Mouse (Mus musculus): ENCODE data around the gene Wdfy4. TPM values are rescaled to one million over a fixed set of nuclear protein-coding genes. Genes with fewer than 3 reads are reported as not detected.

Gene Wdfy4
- total RNA-seq (2021) = 1 to 10 TPM; 2.8 to 5.9 TPM
- long read RNA-seq, experiment 1 = 0 reads
- long read RNA-seq, experiment 2, partial matches to known transcripts = 1 of 1 reads
- long read RNA-seq, experiment 2, other reads (novel, unspliced or antisense) = 0 of 1 reads

GRCm38 (mm10) chr14:33185068-33185800 is at the start of gene Wdfy4:
Gene Wdfy4 (minus strand): TSS chr14:33185508.
- no peak for DNase-seq (ENCODE audit: low spot score in 2 of 2)

- no peak for DNase-seq (ENCODE audit: low spot score in 2 of 2)
Observed at GRCm38 (mm10) chr14:33232048-33232447, 46.7 kb upstream of the Wdfy4 start.

- DNase-seq (ENCODE audit: low spot score in 2 of 2) = no peak
Observed at GRCm38 (mm10) chr14:33231311-33231710, 46.0 kb upstream of the Wdfy4 start.

- no peak for DNase-seq (ENCODE audit: low spot score in 2 of 2)
Observed at GRCm38 (mm10) chr14:33230672-33231071, 45.4 kb upstream of the Wdfy4 start.

GRCm38 (mm10) chr14:33225235-33225634 is 39.9 kb upstream of the Wdfy4 start:
- no peak for DNase-seq (ENCODE audit: low spot score in 2 of 2)

GRCm38 (mm10) chr14:33216343-33217208 is 31.3 kb upstream of the Wdfy4 start:
- no peak for DNase-seq (ENCODE audit: low spot score in 2 of 2)

GRCm38 (mm10) chr14:33215163-33215562 is 29.9 kb upstream of the Wdfy4 start:
- DNase-seq (ENCODE audit: low spot score in 2 of 2) = no peak

GRCm38 (mm10) chr14:33214767-33215128 is 29.4 kb upstream of the Wdfy4 start:
- DNase-seq (ENCODE audit: low spot score in 2 of 2) = no peak

GRCm38 (mm10) chr14:33213823-33214766 is 28.8 kb upstream of the Wdfy4 start, which contains the start of gene Arhgap22:
Gene Arhgap22 (plus strand): TSS chr14:33214026.
- peak; percentile 68 to 70 for DNase-seq (ENCODE audit: low spot score in 2 of 2)

GRCm38 (mm10) chr14:33212958-33213309 is 27.6 kb upstream of the Wdfy4 start:
- DNase-seq (ENCODE audit: low spot score in 2 of 2) = no peak

- no peak for DNase-seq (ENCODE audit: low spot score in 2 of 2)
Observed at GRCm38 (mm10) chr14:33212271-33212957, 27.1 kb upstream of the Wdfy4 start.

- DNase-seq (ENCODE audit: low spot score in 2 of 2) = no peak
Observed at GRCm38 (mm10) chr14:33210806-33211205, 25.5 kb upstream of the Wdfy4 start.

- no peak for DNase-seq (ENCODE audit: low spot score in 2 of 2)
Observed at GRCm38 (mm10) chr14:33208331-33208730, 23.0 kb upstream of the Wdfy4 start.

- no peak for DNase-seq (ENCODE audit: low spot score in 2 of 2)
Observed at GRCm38 (mm10) chr14:33207011-33207410, 21.7 kb upstream of the Wdfy4 start.

GRCm38 (mm10) chr14:33205280-33205965 is 20.1 kb upstream of the Wdfy4 start:
- no peak for DNase-seq (ENCODE audit: low spot score in 2 of 2)

- no peak for DNase-seq (ENCODE audit: low spot score in 2 of 2)
Observed at GRCm38 (mm10) chr14:33203777-33204176, 18.5 kb upstream of the Wdfy4 start.

- no peak for DNase-seq (ENCODE audit: low spot score in 2 of 2)
Observed at GRCm38 (mm10) chr14:33202885-33203284, 17.6 kb upstream of the Wdfy4 start.

- DNase-seq (ENCODE audit: low spot score in 2 of 2) = no peak
Observed at GRCm38 (mm10) chr14:33202161-33202560, 16.9 kb upstream of the Wdfy4 start.

GRCm38 (mm10) chr14:33194241-33194640 is 8.9 kb upstream of the Wdfy4 start:
- DNase-seq (ENCODE audit: low spot score in 2 of 2) = no peak

- DNase-seq (ENCODE audit: low spot score in 2 of 2) = no peak
Observed at GRCm38 (mm10) chr14:33193762-33194161, 8.5 kb upstream of the Wdfy4 start.
